Mouse (Mus musculus): ENCODE measurements around the gene Ap3m1. TPM values are rescaled to one million over a fixed set of nuclear protein-coding genes. Genes with fewer than 3 reads are reported as not detected.
A peak's percentile ranks its signal among the peaks of the same experiment; 100 is the strongest.

The Ap3m1 gene
- polyA plus RNA-seq, 2 experiments, result 22.3 to 41.4 TPM

- Histone ChIP-seq H3K4me3 (ENCODE audit: insufficient read depth in 1 of 2, low read depth in 2 of 2, low read length in 2 of 2) (no peak overlapping the region), H3K9ac (replicated peaks) (no peak overlapping the region), H3K27me3 (ENCODE audit: control insufficient read depth, insufficient read depth, low read length) (no peaks in the 10 kb centered on the region), H3K9me3 (ENCODE audit: control insufficient read depth, low read length) (no peaks in the 10 kb centered on the region), H3K4me1 (replicated peaks; ENCODE audit: control insufficient read depth in 2 of 2, insufficient read depth in 2 of 2, low read length in 1 of 2) (peaks cover 0 to 4% of the 10 kb centered on the region in 2 experiments; a peak in 1 of 4 replicates), H3K4me2 (ENCODE audit: low read depth) (no peak overlapping the region), H3K36me3 (replicated peaks; ENCODE audit: control insufficient read depth, insufficient read depth, low read depth) (peaks cover 21% of the 10 kb centered on the region), H3K27ac (no peak overlapping the region)
- ATAC-seq (ENCODE audit: insufficient read depth) (no peak), DNase-seq (ENCODE audit: low read depth in 3 of 3, low spot score in 3 of 3) (no peak)
- TF ChIP-seq CTCF (IDR thresholded peaks at IDR 0.05; ENCODE audit: low read depth), result no peak
- no peak for TF ChIP-seq EP300 (IDR thresholded peaks at IDR 0.05; ENCODE audit: low read depth)
Measured at GRCm38 (mm10) chr14:21027542-21027941, 24.8 kb downstream of the Ap3m1 start.

- WGBS (ENCODE audit: insufficient replicate concordance), result 81% methylated on average over 8 of the region's 8 CpGs
- H3K9ac ChIP-seq (replicated peaks), result no peak overlapping the region
- H3K27me3 ChIP-seq (ENCODE audit: control insufficient read depth, insufficient read depth, low read length), result no peaks in the 10 kb centered on the region
- H3K4me1 ChIP-seq (replicated peaks; ENCODE audit: control insufficient read depth in 2 of 2, insufficient read depth in 2 of 2, low read length in 1 of 2), result no peaks in the 10 kb centered on the region
- no peak overlapping the region for H3K4me2 ChIP-seq (ENCODE audit: low read depth)
- DNase-seq (ENCODE audit: low read depth in 3 of 3, low spot score in 3 of 3), result no peak
- no peak overlapping the region for H3K27ac ChIP-seq
- no peak overlapping the region for H3K4me3 ChIP-seq (ENCODE audit: insufficient read depth in 1 of 2, low read depth in 2 of 2, low read length in 2 of 2)
- peaks cover 27% of the 10 kb centered on the region for H3K36me3 ChIP-seq (replicated peaks; ENCODE audit: control insufficient read depth, insufficient read depth, low read depth)
- no peak for TF ChIP-seq EP300 (IDR thresholded peaks at IDR 0.05; ENCODE audit: low read depth)
- TF ChIP-seq CTCF (IDR thresholded peaks at IDR 0.05; ENCODE audit: low read depth), result no peak
- no peak for ATAC-seq (ENCODE audit: insufficient read depth)
- no peaks in the 10 kb centered on the region for H3K9me3 ChIP-seq (ENCODE audit: control insufficient read depth, low read length)
Measured at GRCm38 (mm10) chr14:21020435-21020834, 31.9 kb downstream of the Ap3m1 start.

GRCm38 (mm10) chr14:21018977-21019376 is 33.3 kb downstream of the Ap3m1 start:
- Histone ChIP-seq H3K27ac (no peak overlapping the region), H3K9ac (replicated peaks) (no peak overlapping the region), H3K27me3 (ENCODE audit: control insufficient read depth, insufficient read depth, low read length) (no peaks in the 10 kb centered on the region), H3K4me1 (replicated peaks; ENCODE audit: control insufficient read depth in 2 of 2, insufficient read depth in 2 of 2, low read length in 1 of 2) (no peaks in the 10 kb centered on the region), H3K4me3 (ENCODE audit: insufficient read depth in 1 of 2, low read depth in 2 of 2, low read length in 2 of 2) (no peak overlapping the region), H3K36me3 (replicated peaks; ENCODE audit: control insufficient read depth, insufficient read depth, low read depth) (peaks cover 27% of the 10 kb centered on the region), H3K4me2 (ENCODE audit: low read depth) (no peak overlapping the region), H3K9me3 (ENCODE audit: control insufficient read depth, low read length) (no peaks in the 10 kb centered on the region)
- TF ChIP-seq EP300 (IDR thresholded peaks at IDR 0.05; ENCODE audit: low read depth) (no peak), CTCF (IDR thresholded peaks at IDR 0.05; ENCODE audit: low read depth) (peak; percentile 53)
- DNase-seq (ENCODE audit: low read depth in 3 of 3, low spot score in 3 of 3) (peak in 2 of 3 experiments; percentile 13 to 27), ATAC-seq (ENCODE audit: insufficient read depth) (0 out of 2 replicates have a peak, but pooled peaks have one; percentile 28)
- 58% methylated on average over 3 of the region's 3 CpGs for WGBS (ENCODE audit: insufficient replicate concordance)

GRCm38 (mm10) chr14:21017871-21018270 is 34.4 kb downstream of the Ap3m1 start:
- Histone ChIP-seq H3K4me2 (ENCODE audit: low read depth) (no peak overlapping the region), H3K36me3 (replicated peaks; ENCODE audit: control insufficient read depth, insufficient read depth, low read depth) (peaks cover 24% of the 10 kb centered on the region), H3K27ac (no peak overlapping the region), H3K9me3 (ENCODE audit: control insufficient read depth, low read length) (no peaks in the 10 kb centered on the region), H3K27me3 (ENCODE audit: control insufficient read depth, insufficient read depth, low read length) (no peaks in the 10 kb centered on the region), H3K4me3 (ENCODE audit: insufficient read depth in 1 of 2, low read depth in 2 of 2, low read length in 2 of 2) (no peak overlapping the region), H3K4me1 (replicated peaks; ENCODE audit: control insufficient read depth in 2 of 2, insufficient read depth in 2 of 2, low read length in 1 of 2) (no peaks in the 10 kb centered on the region), H3K9ac (replicated peaks) (no peak overlapping the region)
- DNase-seq (ENCODE audit: low read depth in 3 of 3, low spot score in 3 of 3) (no peak), ATAC-seq (ENCODE audit: insufficient read depth) (no peak)
- WGBS (ENCODE audit: insufficient replicate concordance), result 78% methylated on average over 5 of the region's 5 CpGs
- TF ChIP-seq CTCF (IDR thresholded peaks at IDR 0.05; ENCODE audit: low read depth) (no peak), EP300 (IDR thresholded peaks at IDR 0.05; ENCODE audit: low read depth) (no peak)

- DNase-seq (ENCODE audit: low read depth in 3 of 3, low spot score in 3 of 3) (no peak), ATAC-seq (ENCODE audit: insufficient read depth) (no peak)
- Histone ChIP-seq H3K27me3 (ENCODE audit: control insufficient read depth, insufficient read depth, low read length) (no peaks in the 10 kb centered on the region), H3K4me1 (replicated peaks; ENCODE audit: control insufficient read depth in 2 of 2, insufficient read depth in 2 of 2, low read length in 1 of 2) (no peaks in the 10 kb centered on the region), H3K4me3 (ENCODE audit: insufficient read depth in 1 of 2, low read depth in 2 of 2, low read length in 2 of 2) (no peak overlapping the region), H3K36me3 (replicated peaks; ENCODE audit: control insufficient read depth, insufficient read depth, low read depth) (peaks cover 16% of the 10 kb centered on the region), H3K9me3 (ENCODE audit: control insufficient read depth, low read length) (no peaks in the 10 kb centered on the region), H3K27ac (no peak overlapping the region), H3K4me2 (ENCODE audit: low read depth) (no peak overlapping the region), H3K9ac (replicated peaks) (no peak overlapping the region)
- TF ChIP-seq EP300 (IDR thresholded peaks at IDR 0.05; ENCODE audit: low read depth), result no peak
- WGBS (ENCODE audit: insufficient replicate concordance), result 54% methylated on average over 5 of the region's 5 CpGs
Measured at GRCm38 (mm10) chr14:21013800-21014334, 38.4 kb downstream of the Ap3m1 start.

Measured in liver, embryonic 14.5 days (tissue).